Mouse (Mus musculus) heart, embryonic 15.5 days (tissue): ENCODE measurements at regions not wholly inside any gene's neighbourhood (a gene's known extent, or its start where the extent isn't known, plus 50 kb on each side); places are given as distances from the start of the nearest gene placed in this dataset.
A peak's percentile ranks its signal among the peaks of the same experiment; 100 is the strongest.

ENCODE experiments used
- ATAC-seq: fragments of 200-750 bp; cut with Nextera tagmentation; replicated peaks from 2 replicates; pipeline ENCODE4 v1.8.0; 2017; ENCODE audit warnings: low read depth, moderate TSS enrichment; ENCODE audit not compliant: insufficient number of reproducible peaks, insufficient read depth, low FRiP score
- H3K27ac ChIP-seq: fragments of 300-500 bp; sonication (generic); 2 replicates; pipeline ENCODE4 v1.5.1; 2015; ENCODE audit warnings: mild to moderate bottlenecking, inconsistent platforms
- H3K27me3 ChIP-seq: fragments of 300-500 bp; sonication (generic); 2 replicates; pipeline ENCODE4 v1.6.1; 2015; ENCODE audit warnings: inconsistent platforms
- H3K36me3 ChIP-seq: fragments of 300-500 bp; sonication (generic); 2 replicates; pipeline ENCODE4 v1.6.1; 2015; ENCODE audit warnings: mild to moderate bottlenecking, inconsistent platforms
- H3K4me1 ChIP-seq: fragments of 300-500 bp; sonication (generic); replicated peaks from 2 replicates; pipeline ENCODE4 v1.6.1; 2015; ENCODE audit warnings: inconsistent platforms
- H3K4me2 ChIP-seq: fragments of 300-500 bp; sonication (generic); 2 replicates; pipeline ENCODE4 v1.6.1; 2015; ENCODE audit warnings: inconsistent platforms, mild to moderate bottlenecking, moderate library complexity
- H3K4me3 ChIP-seq: fragments of 300-500 bp; sonication (generic); 2 replicates; pipeline ENCODE4 v1.5.1; 2015; ENCODE audit warnings: mild to moderate bottlenecking, inconsistent platforms
- H3K9ac ChIP-seq: fragments of 300-500 bp; sonication (generic); 2 replicates; pipeline ENCODE4 v1.6.1; 2015; ENCODE audit warnings: mild to moderate bottlenecking, inconsistent platforms
- H3K9me3 ChIP-seq: fragments of 300-500 bp; sonication (generic); replicated peaks from 2 replicates; pipeline ENCODE4 v1.6.1; 2016; ENCODE audit warnings: inconsistent platforms
- WGBS: fragments of 180-500 bp; shearing (Covaris S2); methylation state at CpG from one replicate; pipeline ENCODE4 v1.1.7; 2015; ENCODE audit warnings: mixed read lengths; 5-methylcytosine and 5-hydroxymethylcytosine counted together

DNA sequence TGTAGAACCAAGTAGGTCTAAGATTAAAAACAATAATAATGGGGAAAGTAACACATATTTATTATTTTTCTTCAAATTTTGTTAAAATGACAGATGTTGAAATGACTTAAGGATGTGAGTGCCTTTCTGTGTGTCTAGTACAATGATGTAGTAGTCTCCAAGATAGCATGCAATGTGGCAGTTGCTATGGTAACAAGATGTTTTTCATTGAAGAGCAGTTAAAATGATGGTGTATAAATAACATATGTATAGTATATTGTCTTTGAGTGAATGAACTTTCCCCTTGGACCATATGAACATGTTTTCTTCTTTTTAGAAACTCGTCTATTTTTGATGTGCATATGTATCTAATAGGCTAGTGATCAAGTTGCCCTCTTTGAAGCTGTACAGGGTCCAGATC, 1044.6 kb downstream of the Ttll7 start:
- H3K36me3 ChIP-seq, result no peaks in the 10 kb centered on the region
- H3K9me3 ChIP-seq, result no peaks in the 10 kb centered on the region
- no peak overlapping the region for H3K27ac ChIP-seq
- H3K4me2 ChIP-seq, result no peak overlapping the region
- WGBS, result 59% methylated on average over 1 of the region's 1 CpGs
- H3K4me1 ChIP-seq, result no peaks in the 10 kb centered on the region
- ATAC-seq, result no peak
- no peak overlapping the region for H3K9ac ChIP-seq
- no peaks in the 10 kb centered on the region for H3K27me3 ChIP-seq
- H3K4me3 ChIP-seq, result no peak overlapping the region

DNA sequence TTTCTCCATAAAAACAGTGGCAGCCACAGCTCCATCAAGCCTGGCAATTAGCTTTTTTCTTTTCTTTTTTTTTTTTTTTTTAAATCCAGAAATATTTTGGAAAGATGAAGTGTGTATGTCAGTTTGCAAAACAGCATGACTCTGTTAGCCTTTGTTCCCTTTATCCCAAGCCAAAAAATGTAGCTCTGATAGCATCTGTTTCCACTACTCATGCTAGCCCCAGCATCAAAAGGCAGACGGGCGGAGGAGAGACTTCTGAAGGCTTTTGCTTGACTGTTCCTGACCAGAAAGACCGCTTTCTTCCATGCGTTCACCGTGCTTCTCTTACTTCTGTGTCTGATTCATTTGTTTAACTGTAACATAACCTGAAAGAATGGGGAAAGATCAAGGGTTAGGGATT, 1039.5 kb downstream of the Ttll7 start:
- no peaks in the 10 kb centered on the region for H3K36me3 ChIP-seq
- H3K4me2 ChIP-seq, result no peak overlapping the region
- no peaks in the 10 kb centered on the region for H3K4me1 ChIP-seq
- no peaks in the 10 kb centered on the region for H3K27me3 ChIP-seq
- H3K9me3 ChIP-seq, result no peaks in the 10 kb centered on the region
- 76% methylated on average over 5 of the region's 5 CpGs for WGBS
- H3K27ac ChIP-seq, result no peak overlapping the region
- no peak for ATAC-seq
- H3K9ac ChIP-seq, result no peak overlapping the region
- H3K4me3 ChIP-seq, result no peak overlapping the region

DNA sequence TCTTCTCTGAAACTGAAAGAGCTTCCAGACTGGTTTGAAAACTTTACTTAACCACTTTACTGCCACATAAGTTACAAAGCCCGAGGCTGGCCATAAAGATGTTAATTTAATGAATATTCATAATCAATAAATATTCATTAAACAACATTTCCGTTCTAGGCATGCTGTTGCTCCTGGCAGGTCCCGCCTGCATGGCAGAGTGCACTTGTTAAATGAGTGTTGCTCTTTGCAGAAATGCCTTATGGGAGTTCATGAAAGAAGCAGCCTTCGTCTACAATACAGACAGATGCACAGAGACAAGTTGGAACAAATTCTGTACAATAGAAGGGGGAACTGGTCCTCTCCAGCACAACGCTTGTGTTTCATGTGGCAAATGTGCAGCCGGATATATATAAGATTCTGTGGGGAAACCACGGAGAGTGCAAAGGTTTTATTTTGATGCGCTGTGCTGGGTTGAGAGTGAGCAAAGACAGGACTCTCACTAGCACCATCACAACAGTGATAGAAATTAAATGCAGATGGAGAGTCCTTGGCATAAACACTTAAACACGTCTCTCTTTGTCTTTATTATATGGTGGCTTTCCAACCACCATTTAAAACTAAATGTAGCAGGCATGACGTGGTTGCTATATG, 1034.2 kb downstream of the Ttll7 start:
- Histone ChIP-seq H3K9me3 (no peaks in the 10 kb centered on the region), H3K4me2 (no peak overlapping the region), H3K36me3 (no peaks in the 10 kb centered on the region), H3K27ac (no peak overlapping the region), H3K4me3 (no peak overlapping the region), H3K9ac (no peak overlapping the region), H3K4me1 (no peaks in the 10 kb centered on the region), H3K27me3 (no peaks in the 10 kb centered on the region)
- ATAC-seq, result no peak
- WGBS, result 83% methylated on average over 10 of the region's 10 CpGs

DNA sequence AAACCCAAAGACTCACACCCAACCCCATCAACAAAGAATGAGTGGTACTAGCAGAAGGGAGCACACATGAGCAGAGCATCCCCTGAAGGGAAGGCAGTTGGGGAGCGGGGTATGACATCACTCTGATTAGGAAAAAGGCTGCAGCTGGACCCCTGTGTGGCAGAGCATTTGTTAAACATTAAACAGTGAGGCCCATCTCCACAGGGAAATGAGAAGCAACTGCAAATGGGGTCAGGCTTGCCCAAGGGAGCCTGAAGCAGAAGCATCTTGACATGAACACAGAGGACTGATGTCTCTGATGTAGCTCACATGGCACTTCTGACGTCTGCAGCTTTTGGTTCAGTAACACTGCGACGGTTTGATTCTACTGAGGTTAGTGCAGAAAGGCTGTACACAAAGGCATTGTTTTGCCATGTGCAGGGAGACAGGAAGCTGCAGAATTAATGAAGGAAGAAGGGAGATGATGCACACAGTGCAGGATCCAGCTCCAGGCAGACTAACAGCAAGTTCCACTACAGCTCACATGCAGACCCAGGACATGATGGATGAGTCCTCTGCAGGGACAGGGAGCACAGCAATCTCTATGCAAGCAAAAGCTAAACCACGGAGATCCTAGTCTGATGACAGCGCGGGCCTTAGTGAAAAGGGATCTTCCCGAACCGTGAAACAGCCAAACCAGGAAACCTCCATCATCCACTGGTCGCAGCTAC, 1030.9 kb downstream of the Ttll7 start:
- 67% methylated on average over 10 of the region's 10 CpGs for whole genome bisulfite sequencing
- no peak overlapping the region for H3K27ac ChIP-seq
- H3K9me3 ChIP-seq, result no peaks in the 10 kb centered on the region
- H3K4me2 ChIP-seq, result no peak overlapping the region
- H3K4me1 ChIP-seq, result no peaks in the 10 kb centered on the region
- no peak overlapping the region for H3K4me3 ChIP-seq
- no peak overlapping the region for H3K9ac ChIP-seq
- no peaks in the 10 kb centered on the region for H3K36me3 ChIP-seq
- H3K27me3 ChIP-seq, result no peaks in the 10 kb centered on the region
- no peak for ATAC-seq

DNA sequence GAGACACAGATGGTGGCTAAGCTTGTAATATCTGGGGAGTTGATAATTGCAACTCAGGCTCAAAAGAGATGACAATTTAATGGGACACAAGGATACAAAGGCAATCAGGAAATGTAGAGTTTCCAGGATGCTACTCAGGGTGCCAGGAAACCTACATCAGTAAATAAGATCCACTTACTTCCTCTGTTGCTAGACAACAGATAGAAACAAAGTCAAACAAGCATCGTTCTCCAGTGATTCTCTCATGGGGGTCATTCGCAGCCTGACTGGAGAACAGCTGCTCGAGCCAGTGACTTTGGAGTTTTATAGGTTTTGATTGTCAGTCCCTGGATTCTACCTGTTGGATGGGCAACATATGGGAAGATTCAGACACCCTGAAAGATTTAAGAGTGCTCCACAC, 1026.5 kb downstream of the Ttll7 start:
- Histone ChIP-seq H3K27ac (no peak overlapping the region), H3K36me3 (no peaks in the 10 kb centered on the region), H3K27me3 (no peaks in the 10 kb centered on the region), H3K9me3 (no peaks in the 10 kb centered on the region), H3K9ac (no peak overlapping the region), H3K4me1 (no peaks in the 10 kb centered on the region), H3K4me2 (no peak overlapping the region), H3K4me3 (no peak overlapping the region)
- ATAC-seq, result no peak
- 50% methylated on average over 3 of the region's 3 CpGs for WGBS

DNA sequence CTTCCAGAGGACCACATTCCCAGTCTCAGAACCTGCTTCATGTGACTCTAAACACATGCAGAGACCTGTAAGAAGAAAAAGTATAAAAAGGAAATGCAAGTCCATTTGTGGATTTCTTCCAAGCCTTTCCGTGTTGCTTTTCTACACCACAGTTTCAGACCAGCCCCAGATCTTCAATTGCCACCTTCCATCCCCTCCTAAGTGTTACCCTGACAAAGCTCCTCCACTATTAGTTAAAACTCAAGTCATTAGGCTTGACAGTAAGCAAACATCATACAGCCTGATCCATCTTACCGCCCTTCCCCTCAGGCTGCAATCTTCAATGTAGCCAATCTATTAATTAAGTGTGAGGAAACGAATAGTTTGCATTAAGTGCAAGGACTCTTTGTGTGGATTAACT, 1016.1 kb downstream of the Ttll7 start:
- Histone ChIP-seq H3K4me1 (no peaks in the 10 kb centered on the region), H3K4me2 (no peak overlapping the region), H3K9ac (no peak overlapping the region), H3K4me3 (no peak overlapping the region), H3K27me3 (no peaks in the 10 kb centered on the region), H3K9me3 (no peaks in the 10 kb centered on the region), H3K36me3 (no peaks in the 10 kb centered on the region), H3K27ac (no peak overlapping the region)
- ATAC-seq, result no peak
- 70% methylated on average over 3 of the region's 3 CpGs for WGBS

DNA sequence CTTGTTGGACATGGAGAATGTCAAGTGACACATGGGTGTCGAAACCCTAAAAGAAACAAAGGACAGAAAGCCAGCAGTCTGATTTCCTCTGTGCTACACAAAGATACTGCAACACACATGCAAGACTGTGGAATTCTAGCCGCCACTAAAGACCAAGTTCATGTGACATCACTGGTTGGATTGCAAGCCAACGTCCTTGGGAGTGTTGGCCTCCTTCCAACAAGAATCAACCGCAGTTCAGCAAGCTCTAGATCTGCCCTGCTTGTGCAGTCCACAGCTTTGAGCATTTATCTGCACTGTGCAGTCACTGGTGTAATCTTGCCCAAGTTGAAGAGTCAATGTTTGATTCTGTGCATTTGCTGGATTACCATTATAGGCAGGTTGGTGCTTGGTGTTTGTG, 1001.2 kb downstream of the Ttll7 start:
- no peaks in the 10 kb centered on the region for H3K36me3 ChIP-seq
- H3K27ac ChIP-seq, result peak overlapping the region; percentile 29; the same call in 1 of the 2 replicates
- 18% methylated on average over 4 of the region's 4 CpGs for WGBS
- peak; percentile 66 for ATAC-seq
- H3K27me3 ChIP-seq, result no peaks in the 10 kb centered on the region
- H3K4me3 ChIP-seq, result no peak overlapping the region
- H3K4me1 ChIP-seq, result peaks cover 3% of the 10 kb centered on the region; the same call in 1 of the 2 replicates
- H3K9me3 ChIP-seq, result no peaks in the 10 kb centered on the region
- no peak overlapping the region for H3K4me2 ChIP-seq
- H3K9ac ChIP-seq, result no peak overlapping the region

DNA sequence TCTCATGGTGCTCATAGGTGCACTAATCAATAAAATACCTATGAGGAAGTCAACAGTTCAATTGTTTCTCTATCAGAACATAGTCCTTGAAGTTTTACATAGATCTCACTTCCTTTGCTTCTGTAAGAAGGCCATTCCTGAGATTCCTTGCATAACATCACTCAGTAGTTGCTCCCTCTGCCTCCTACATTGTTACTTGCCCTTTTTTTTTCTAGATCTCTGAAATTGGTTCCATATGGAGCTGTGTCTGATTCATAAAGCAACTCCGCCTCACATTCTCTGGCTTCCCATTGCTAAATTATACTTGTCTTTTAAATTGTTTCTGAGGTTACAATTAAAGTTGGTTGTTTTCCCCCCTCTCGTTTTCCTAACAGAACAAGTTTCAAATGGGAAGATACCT, 1000.7 kb downstream of the Ttll7 start:
- no peak for ATAC-seq
- H3K4me2 ChIP-seq, result no peak overlapping the region
- no peak overlapping the region for H3K4me3 ChIP-seq
- H3K9me3 ChIP-seq, result no peaks in the 10 kb centered on the region
- WGBS, result 79% methylated on average over 2 of the region's 2 CpGs
- H3K27me3 ChIP-seq, result no peaks in the 10 kb centered on the region
- no peak overlapping the region for H3K9ac ChIP-seq
- H3K27ac ChIP-seq, result no peak overlapping the region
- H3K36me3 ChIP-seq, result no peaks in the 10 kb centered on the region
- H3K4me1 ChIP-seq, result peaks cover 3% of the 10 kb centered on the region; the same call in 1 of the 2 replicates

DNA sequence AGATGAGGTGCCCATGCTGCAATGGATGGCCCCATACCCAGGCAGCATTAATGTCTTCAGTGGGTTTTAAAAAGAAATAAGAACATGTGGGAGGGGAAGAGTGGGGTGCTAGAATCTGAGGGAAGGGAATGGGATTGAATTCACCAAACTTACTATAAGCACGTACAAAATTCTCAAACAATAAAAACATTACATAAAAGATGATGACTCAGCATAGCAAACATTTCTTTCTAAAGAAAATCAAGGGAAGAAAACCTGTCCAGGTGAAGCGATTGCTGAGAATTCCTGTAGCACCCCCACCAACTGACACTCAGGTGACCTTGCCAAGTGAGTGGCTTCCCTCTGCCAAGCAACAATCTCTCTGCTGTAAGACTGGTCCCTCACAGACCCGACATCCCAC, 989.2 kb downstream of the Ttll7 start:
- Histone ChIP-seq H3K9me3 (no peaks in the 10 kb centered on the region), H3K27ac (no peak overlapping the region), H3K4me1 (no peaks in the 10 kb centered on the region), H3K9ac (no peak overlapping the region), H3K27me3 (no peaks in the 10 kb centered on the region), H3K36me3 (no peaks in the 10 kb centered on the region), H3K4me2 (no peak overlapping the region), H3K4me3 (no peak overlapping the region)
- ATAC-seq, result no peak
- 66% methylated on average over 3 of the region's 3 CpGs for WGBS

DNA sequence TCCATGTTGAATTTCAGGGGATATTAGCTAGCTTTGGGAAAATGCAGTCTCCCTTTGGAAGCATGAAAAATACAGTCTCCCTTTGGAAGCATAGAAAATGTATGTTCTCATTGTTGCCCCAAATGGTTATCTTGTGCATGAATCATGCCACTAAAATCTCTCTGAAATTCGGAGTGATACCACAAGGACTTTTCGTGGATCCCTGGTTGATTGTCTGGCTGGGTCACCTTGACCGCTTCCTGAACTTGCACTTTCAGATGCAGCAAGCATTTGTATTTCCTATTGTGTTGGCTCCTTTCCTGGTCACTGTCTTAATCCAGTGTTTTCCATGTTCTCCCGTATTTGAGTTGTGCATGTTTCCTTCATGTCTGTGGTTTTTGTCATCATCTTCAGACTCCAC, 986.6 kb downstream of the Ttll7 start:
- H3K4me1 ChIP-seq, result no peaks in the 10 kb centered on the region
- no peak for ATAC-seq
- H3K9ac ChIP-seq, result no peak overlapping the region
- H3K4me3 ChIP-seq, result no peak overlapping the region
- H3K36me3 ChIP-seq, result no peaks in the 10 kb centered on the region
- H3K4me2 ChIP-seq, result no peak overlapping the region
- no peaks in the 10 kb centered on the region for H3K9me3 ChIP-seq
- no peak overlapping the region for H3K27ac ChIP-seq
- 76% methylated on average over 4 of the region's 4 CpGs for WGBS
- H3K27me3 ChIP-seq, result no peaks in the 10 kb centered on the region

DNA sequence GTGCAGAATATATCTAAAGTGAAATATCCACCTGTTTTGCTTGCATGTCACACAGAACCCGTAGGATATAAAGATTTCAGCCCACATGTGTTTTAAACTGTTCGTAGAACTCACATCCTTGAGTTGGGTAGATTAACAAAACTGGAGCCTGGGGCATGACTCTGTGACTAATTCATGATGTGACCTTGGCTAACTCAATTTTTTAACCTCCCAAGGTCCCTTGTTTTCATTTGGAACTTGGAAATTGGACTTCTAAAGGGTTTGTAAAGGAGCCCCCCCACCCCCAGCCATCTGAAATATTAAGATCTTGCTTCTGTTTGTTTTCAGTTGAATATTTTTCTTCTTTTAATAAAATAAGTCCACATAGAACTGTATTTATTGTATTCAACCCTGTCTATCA, 983.5 kb downstream of the Ttll7 start:
- no peaks in the 10 kb centered on the region for H3K4me1 ChIP-seq
- no peaks in the 10 kb centered on the region for H3K27me3 ChIP-seq
- no peaks in the 10 kb centered on the region for H3K9me3 ChIP-seq
- no peak overlapping the region for H3K4me2 ChIP-seq
- H3K4me3 ChIP-seq, result no peak overlapping the region
- H3K36me3 ChIP-seq, result no peaks in the 10 kb centered on the region
- H3K9ac ChIP-seq, result no peak overlapping the region
- no peak for ATAC-seq
- 86% methylated on average over 2 of the region's 2 CpGs for WGBS
- H3K27ac ChIP-seq, result no peak overlapping the region

DNA sequence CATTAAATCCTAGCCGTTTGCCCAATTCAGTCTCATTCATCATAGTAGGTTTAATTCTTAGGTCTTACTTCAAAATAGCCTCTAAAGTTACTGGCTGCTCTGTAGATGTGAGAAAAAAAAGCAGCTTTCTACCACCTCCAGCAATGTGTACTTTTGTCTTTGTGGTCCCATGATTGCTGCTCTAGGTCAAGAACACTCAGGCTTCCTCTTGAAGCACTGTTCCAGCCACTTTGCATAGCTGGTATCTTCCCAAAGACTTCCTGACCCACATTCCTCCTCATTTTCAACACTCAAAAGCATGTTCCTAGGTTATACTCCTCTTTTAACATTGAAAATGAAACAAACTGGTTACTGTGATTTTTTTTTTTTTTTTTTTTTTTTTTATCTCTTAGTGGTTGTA, 973.2 kb downstream of the Ttll7 start:
- no peaks in the 10 kb centered on the region for H3K36me3 ChIP-seq
- no peak overlapping the region for H3K4me2 ChIP-seq
- no peak overlapping the region for H3K9ac ChIP-seq
- no peak for ATAC-seq
- H3K27ac ChIP-seq, result no peak overlapping the region
- H3K27me3 ChIP-seq, result no peaks in the 10 kb centered on the region
- H3K4me1 ChIP-seq, result no peaks in the 10 kb centered on the region
- WGBS, result 79% methylated on average over 1 of the region's 1 CpGs
- H3K9me3 ChIP-seq, result no peaks in the 10 kb centered on the region
- H3K4me3 ChIP-seq, result no peak overlapping the region
